Mouse (Mus musculus): ENCODE results near the gene Pir. TPM values are rescaled to one million over a fixed set of nuclear protein-coding genes. Genes with fewer than 3 reads are reported as not detected.

Pir gene
- polyA plus RNA-seq, 1 experiment, result 16.0 TPM

DNA sequence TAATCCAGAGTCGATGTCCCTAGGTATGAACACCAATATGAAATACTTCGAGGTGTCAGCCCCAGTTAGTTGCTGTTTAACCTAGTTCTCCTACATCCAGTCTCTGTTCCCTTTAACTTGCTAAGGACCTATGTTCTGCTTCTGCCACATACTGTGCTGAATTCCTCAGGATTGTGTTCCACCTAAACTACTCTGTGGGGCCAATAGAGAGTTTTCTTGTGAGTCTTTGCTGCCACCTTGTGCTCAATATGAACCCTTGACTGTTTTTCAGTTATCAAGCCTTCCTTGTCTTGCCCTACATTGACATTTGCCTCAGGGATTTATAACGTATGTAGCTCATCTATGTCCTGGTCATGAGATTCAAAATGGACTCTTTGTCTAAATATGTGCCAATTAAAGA lies 129.3 kb downstream of the Pir start:
- Histone ChIP-seq H3K36me3 (ENCODE audit: control insufficient read depth, insufficient read depth) (no peaks in the 10 kb centered on the region), H3ac (ENCODE audit: control insufficient read depth, insufficient read length, low read depth) (no peak overlapping the region), H3K79me2 (ENCODE audit: control insufficient read depth, insufficient read depth) (no peaks in the 10 kb centered on the region), H3K79me3 (ENCODE audit: low read depth) (no peaks in the 10 kb centered on the region), H3K4me3 (ENCODE audit: insufficient read depth, poor library complexity, severe bottlenecking) (no peak overlapping the region), H3K27me3 (ENCODE audit: control insufficient read depth, insufficient read depth, insufficient read length) (no peaks in the 10 kb centered on the region)
- no peak for TF ChIP-seq FOSL1 (IDR thresholded peaks at IDR 0.05; ENCODE audit: insufficient read depth, low read length, poor library complexity, severe bottlenecking)
- no peak for TF ChIP-seq MYOD1 (IDR thresholded peaks at IDR 0.05; ENCODE audit: control insufficient read depth, insufficient read length, low read depth)
- TF ChIP-seq CEBPB (IDR thresholded peaks at IDR 0.05; ENCODE audit: low read depth), result no peak

DNA sequence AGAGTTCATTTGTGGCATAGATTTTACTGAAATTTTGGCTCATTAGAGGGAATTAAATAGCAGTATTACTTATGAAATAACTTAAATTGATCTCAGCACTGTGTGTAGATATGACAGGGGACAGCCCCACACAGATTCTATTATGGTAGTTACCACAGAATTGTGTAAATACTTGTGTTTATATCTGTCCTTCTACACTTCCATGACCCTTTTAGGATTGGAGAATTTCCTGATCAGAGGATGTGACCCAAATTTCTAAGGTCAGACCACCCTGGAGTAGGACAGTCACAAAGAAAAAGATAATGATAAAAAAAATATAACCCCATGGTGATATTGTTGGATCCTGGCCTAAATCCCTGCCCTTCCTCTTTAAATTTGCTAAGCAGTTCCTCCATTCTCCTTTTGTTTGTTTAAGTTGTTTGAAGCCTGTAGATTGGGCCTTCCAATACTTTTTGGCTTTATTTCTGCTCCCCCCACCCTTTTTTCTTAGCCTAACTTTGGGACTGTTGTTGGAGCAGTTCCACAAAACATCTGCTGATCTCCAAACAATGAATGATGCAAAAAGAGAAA lies 136.0 kb downstream of the Pir start:
- Histone ChIP-seq H3K79me2 (ENCODE audit: control insufficient read depth, insufficient read depth) (no peaks in the 10 kb centered on the region), H3K79me3 (ENCODE audit: low read depth) (no peaks in the 10 kb centered on the region), H3K27me3 (ENCODE audit: control insufficient read depth, insufficient read depth, insufficient read length) (no peaks in the 10 kb centered on the region), H3K36me3 (ENCODE audit: control insufficient read depth, insufficient read depth) (no peaks in the 10 kb centered on the region), H3K4me3 (ENCODE audit: insufficient read depth, poor library complexity, severe bottlenecking) (no peak overlapping the region), H3ac (ENCODE audit: control insufficient read depth, insufficient read length, low read depth) (no peak overlapping the region)
- TF ChIP-seq MAX (IDR thresholded peaks at IDR 0.05) (no peak), MYOD1 (IDR thresholded peaks at IDR 0.05; ENCODE audit: control insufficient read depth, insufficient read length, low read depth) (no peak), CEBPB (IDR thresholded peaks at IDR 0.05; ENCODE audit: low read depth) (no peak), FOSL1 (IDR thresholded peaks at IDR 0.05; ENCODE audit: insufficient read depth, low read length, poor library complexity, severe bottlenecking) (no peak), USF1 (IDR thresholded peaks at IDR 0.05; ENCODE audit: low read depth) (no peak), MYOG (IDR thresholded peaks at IDR 0.05; ENCODE audit: control insufficient read depth, extremely low read depth, insufficient read length) (no peak), CTCF (IDR thresholded peaks at IDR 0.05; ENCODE audit: control insufficient read depth, insufficient read depth, insufficient read length) (no peak)

DNA sequence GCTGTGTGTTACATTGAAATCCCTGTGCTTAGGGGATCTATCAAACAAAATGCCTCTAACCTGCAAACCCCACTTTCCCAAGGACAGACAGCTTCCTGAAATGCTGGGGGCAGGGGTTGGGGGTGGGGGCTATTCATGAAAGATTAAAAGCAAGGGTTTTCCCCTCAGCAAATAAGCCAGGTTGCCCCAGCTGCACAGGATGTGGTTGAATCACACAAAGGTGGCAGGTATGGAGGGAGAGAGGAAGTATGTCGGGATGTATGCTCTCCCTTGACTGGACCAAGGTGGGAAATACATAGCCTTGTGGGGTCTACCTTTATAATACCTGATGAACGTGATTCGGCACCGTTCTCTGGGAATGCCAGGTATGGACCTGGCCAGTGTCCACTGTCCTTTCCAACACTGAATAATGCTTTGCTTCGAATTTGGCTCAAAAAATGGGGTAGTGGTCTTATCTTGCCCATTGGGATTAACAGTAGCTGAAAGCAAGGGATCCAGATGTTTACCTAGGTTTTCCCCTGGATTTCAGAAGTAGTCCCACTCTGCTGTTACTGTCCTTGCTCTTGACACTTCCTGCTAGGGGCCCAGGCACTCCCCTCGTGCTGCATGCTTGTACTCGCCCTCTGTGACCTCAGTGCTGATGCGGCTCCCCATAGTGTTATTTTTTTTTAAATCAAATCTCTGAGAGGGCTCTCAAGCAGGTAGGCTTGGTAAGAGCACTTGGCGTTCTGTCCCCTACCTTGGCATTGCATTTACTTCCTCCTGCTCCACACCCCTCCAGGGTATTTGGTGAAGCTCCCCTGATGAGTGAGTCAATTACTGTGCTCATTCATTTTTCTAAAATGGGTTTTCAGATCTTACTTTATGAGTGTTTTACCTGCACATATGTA lies 137.2 kb downstream of the Pir start:
- no peak overlapping the region for H3ac ChIP-seq (ENCODE audit: control insufficient read depth, insufficient read length, low read depth)
- no peaks in the 10 kb centered on the region for H3K79me3 ChIP-seq (ENCODE audit: low read depth)
- TF ChIP-seq CEBPB (IDR thresholded peaks at IDR 0.05; ENCODE audit: low read depth) (no peak), MAX (IDR thresholded peaks at IDR 0.05) (no peak), CTCF (IDR thresholded peaks at IDR 0.05; ENCODE audit: control insufficient read depth, insufficient read depth, insufficient read length) (no peak), FOSL1 (IDR thresholded peaks at IDR 0.05; ENCODE audit: insufficient read depth, low read length, poor library complexity, severe bottlenecking) (no peak), MYOG (IDR thresholded peaks at IDR 0.05; ENCODE audit: control insufficient read depth, extremely low read depth, insufficient read length) (no peak), MYOD1 (IDR thresholded peaks at IDR 0.05; ENCODE audit: control insufficient read depth, insufficient read length, low read depth) (no peak), USF1 (IDR thresholded peaks at IDR 0.05; ENCODE audit: low read depth) (no peak)
- H3K27me3 ChIP-seq (ENCODE audit: control insufficient read depth, insufficient read depth, insufficient read length), result no peaks in the 10 kb centered on the region
- H3K4me3 ChIP-seq (ENCODE audit: insufficient read depth, poor library complexity, severe bottlenecking), result no peak overlapping the region
- H3K79me2 ChIP-seq (ENCODE audit: control insufficient read depth, insufficient read depth), result no peaks in the 10 kb centered on the region
- no peaks in the 10 kb centered on the region for H3K36me3 ChIP-seq (ENCODE audit: control insufficient read depth, insufficient read depth)

DNA sequence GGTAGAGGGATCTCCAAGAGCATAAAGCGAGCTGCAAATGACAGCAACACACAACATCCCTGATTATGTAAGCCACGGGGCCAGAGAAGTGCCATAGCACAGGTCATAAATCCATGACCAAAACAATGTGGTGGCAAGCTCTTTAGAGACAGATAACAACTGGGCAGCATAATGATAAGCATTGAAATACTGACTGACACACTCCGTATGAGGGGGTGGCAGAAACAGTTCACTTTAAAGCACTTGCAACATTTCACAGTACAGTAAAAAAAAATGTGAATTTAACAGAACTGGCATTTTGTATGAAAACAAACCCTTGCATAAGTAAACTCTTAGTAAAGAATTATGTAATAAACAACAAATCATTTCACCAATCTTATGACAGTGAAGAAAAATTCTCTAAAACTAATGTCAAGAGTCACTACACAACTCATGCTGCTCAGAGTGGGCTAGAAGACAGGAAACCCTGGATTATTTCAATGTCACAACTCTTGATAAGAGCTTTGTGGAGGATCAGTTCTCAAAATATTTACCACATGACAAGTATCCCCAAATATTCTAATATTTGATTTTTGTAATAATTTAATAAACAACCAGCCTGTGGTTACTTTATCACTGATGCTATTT lies 139.2 kb downstream of the Pir start:
- Histone ChIP-seq H3K27me3 (ENCODE audit: control insufficient read depth, insufficient read depth, insufficient read length) (no peaks in the 10 kb centered on the region), H3K79me2 (ENCODE audit: control insufficient read depth, insufficient read depth) (no peaks in the 10 kb centered on the region), H3K36me3 (ENCODE audit: control insufficient read depth, insufficient read depth) (no peaks in the 10 kb centered on the region), H3K4me3 (ENCODE audit: insufficient read depth, poor library complexity, severe bottlenecking) (no peak overlapping the region), H3ac (ENCODE audit: control insufficient read depth, insufficient read length, low read depth) (no peak overlapping the region), H3K79me3 (ENCODE audit: low read depth) (no peaks in the 10 kb centered on the region)
- TF ChIP-seq CTCF (IDR thresholded peaks at IDR 0.05; ENCODE audit: control insufficient read depth, insufficient read depth, insufficient read length), result no peak
- TF ChIP-seq FOSL1 (IDR thresholded peaks at IDR 0.05; ENCODE audit: insufficient read depth, low read length, poor library complexity, severe bottlenecking), result no peak
- TF ChIP-seq CEBPB (IDR thresholded peaks at IDR 0.05; ENCODE audit: low read depth), result no peak
- no peak for TF ChIP-seq USF1 (IDR thresholded peaks at IDR 0.05; ENCODE audit: low read depth)
- TF ChIP-seq MYOD1 (IDR thresholded peaks at IDR 0.05; ENCODE audit: control insufficient read depth, insufficient read length, low read depth), result no peak
- TF ChIP-seq MYOG (IDR thresholded peaks at IDR 0.05; ENCODE audit: control insufficient read depth, extremely low read depth, insufficient read length), result no peak
- TF ChIP-seq MAX (IDR thresholded peaks at IDR 0.05), result no peak

DNA sequence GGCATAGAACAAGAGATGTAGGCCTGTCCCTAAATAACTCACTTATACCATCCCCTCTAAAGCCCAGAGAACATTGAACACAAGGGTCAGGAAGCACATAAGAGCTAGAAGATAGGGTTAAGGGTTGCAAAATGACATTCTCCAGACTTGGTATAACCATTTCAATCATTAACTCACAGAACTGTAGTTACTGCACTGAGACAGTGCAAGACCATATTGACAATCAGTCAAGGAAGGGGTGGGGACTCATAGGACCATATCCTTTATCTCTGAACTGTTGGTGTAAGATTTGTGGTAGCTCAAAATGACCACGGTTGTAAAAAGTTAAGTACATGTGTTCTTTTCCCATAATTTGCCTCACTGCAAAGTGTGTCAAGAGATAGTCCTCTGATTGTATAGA lies 141.4 kb downstream of the Pir start:
- Histone ChIP-seq H3K79me3 (ENCODE audit: low read depth) (no peaks in the 10 kb centered on the region), H3ac (ENCODE audit: control insufficient read depth, insufficient read length, low read depth) (no peak overlapping the region), H3K36me3 (ENCODE audit: control insufficient read depth, insufficient read depth) (no peaks in the 10 kb centered on the region), H3K27me3 (ENCODE audit: control insufficient read depth, insufficient read depth, insufficient read length) (no peaks in the 10 kb centered on the region), H3K4me3 (ENCODE audit: insufficient read depth, poor library complexity, severe bottlenecking) (no peak overlapping the region), H3K79me2 (ENCODE audit: control insufficient read depth, insufficient read depth) (no peaks in the 10 kb centered on the region)
- no peak for TF ChIP-seq CEBPB (IDR thresholded peaks at IDR 0.05; ENCODE audit: low read depth)
- TF ChIP-seq CTCF (IDR thresholded peaks at IDR 0.05; ENCODE audit: control insufficient read depth, insufficient read depth, insufficient read length), result no peak
- TF ChIP-seq FOSL1 (IDR thresholded peaks at IDR 0.05; ENCODE audit: insufficient read depth, low read length, poor library complexity, severe bottlenecking), result no peak
- TF ChIP-seq MAX (IDR thresholded peaks at IDR 0.05), result no peak
- TF ChIP-seq MYOG (IDR thresholded peaks at IDR 0.05; ENCODE audit: control insufficient read depth, extremely low read depth, insufficient read length), result no peak
- TF ChIP-seq MYOD1 (IDR thresholded peaks at IDR 0.05; ENCODE audit: control insufficient read depth, insufficient read length, low read depth), result no peak
- TF ChIP-seq USF1 (IDR thresholded peaks at IDR 0.05; ENCODE audit: low read depth), result no peak

All from C2C12 (cell line).